Mouse (Mus musculus): Measurements from ENCODE around the gene Htr5b. TPM values are rescaled to one million over a fixed set of nuclear protein-coding genes. Genes with fewer than 3 reads are reported as not detected.

The Htr5b gene
- polyA plus RNA-seq, 2 experiments from 2014 or later: 0.42 TPM; not detected in 1

- no peak for ATAC-seq
Observed at GRCm38 (mm10) chr1:121486803-121487202, 41.5 kb downstream of the Htr5b start.

DNA sequence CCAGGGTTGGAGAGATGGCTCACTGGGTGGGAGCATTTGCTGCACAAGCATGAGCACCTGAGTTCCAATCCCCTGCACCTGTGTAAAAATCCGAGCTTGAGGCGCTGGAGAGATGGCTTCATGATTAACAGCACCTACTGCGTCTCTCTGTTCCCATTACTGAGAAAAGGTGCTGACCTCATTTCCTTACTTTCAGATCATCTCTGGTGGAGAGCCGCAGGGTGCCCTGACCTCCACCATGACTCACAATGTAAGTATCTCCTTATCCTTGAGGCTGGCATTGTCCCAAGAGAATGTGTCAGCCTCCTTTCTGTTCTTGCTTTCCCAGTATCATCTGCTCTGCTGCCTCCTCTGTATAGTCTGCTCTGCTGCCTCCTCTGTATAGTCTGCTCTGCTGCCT is 45.2 kb downstream of the Htr5b start:
- ATAC-seq: no peak

DNA sequence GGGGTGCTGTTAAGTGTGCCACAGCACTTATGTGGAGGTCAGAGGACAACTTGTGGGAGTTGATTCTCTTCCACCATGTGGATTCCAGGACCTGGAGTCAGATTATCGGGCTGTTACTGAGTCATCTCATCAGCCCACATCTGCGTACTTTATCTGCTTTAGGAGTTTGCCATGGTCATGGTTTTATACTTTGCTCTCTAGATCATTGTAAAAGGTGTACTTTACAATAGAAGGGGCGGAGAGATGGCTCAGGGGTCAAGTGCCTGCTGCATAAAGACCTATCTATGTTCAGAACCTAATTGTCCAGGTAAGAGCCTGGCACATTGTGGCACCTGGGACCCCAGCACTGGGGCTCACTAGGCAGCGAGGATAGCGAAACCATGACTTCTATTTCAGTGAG is 48.9 kb downstream of the Htr5b start:
- ATAC-seq: no peak

DNA sequence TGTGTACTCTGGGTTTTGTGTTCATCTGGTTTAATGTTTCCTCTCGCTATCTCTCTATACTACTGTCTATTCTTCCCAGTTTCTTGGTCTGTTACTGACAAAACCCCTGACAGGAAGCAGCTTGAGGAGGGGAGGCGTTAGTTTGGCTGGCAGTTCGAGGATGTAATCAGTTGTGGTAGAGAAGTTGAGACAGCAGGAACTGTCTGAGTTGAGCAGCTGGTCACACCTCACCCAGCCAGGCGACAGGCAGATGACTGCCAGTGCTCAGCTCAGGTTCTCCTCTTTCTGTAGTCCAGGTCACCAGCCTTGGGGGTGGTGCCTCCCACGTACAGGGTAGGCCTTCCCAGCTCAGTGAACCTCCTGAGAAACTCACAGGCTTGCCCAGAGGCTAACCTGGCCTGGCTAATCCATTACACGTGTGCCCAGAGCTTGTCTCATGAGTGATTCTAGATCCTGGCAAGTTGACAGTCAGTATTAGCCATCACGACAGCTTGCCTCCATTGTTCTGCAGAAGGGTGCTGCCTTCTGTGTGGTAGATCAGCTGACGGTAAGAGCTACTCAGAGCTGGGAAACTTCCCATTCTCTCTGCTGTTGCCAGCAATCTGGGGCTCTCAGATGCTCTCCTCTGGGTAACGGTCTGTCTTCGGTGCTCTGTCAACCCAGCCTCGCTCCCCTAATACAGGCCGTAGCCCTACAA is 49.8 kb downstream of the Htr5b start:
- ATAC-seq: peak; percentile 34

DNA sequence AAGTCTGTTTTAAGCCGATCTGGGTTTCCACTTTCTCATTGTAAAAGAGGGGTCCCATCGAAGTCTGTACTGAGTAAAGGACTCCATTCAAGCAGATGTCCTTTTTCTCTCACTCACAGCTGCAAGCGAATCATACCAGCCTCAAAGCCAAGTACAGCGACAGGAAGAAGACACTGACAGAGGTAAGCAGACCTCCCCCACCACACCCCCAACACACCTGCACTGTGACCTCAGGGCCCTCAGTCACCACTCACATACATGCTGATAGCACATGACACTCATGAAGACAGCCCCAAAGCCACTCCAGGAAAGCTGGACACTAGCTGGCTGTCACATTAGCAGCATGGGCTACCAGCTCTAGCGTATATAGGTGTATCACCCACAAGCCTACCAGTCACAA is 50.5 kb downstream of the Htr5b start:
- no peak for ATAC-seq

DNA sequence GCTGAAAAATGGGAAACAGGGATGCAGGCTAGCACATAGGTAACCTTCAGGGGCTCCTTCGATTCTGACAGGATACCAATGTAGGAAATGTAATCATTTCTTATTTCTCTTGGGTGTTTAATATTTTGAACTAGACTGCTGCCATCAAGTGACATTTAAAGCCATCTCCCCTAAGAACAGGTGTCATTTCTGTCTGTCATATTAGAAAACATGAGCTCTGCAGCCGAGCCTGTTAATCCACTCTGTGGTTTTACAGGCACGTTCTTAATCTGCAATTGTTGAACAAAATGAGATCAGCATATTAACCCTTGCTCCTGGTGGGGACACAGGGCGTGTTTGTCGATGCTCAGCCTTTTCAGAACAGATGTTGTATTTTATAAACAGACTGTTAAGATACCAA is 56.8 kb downstream of the Htr5b start:
- ATAC-seq: no peak

DNA sequence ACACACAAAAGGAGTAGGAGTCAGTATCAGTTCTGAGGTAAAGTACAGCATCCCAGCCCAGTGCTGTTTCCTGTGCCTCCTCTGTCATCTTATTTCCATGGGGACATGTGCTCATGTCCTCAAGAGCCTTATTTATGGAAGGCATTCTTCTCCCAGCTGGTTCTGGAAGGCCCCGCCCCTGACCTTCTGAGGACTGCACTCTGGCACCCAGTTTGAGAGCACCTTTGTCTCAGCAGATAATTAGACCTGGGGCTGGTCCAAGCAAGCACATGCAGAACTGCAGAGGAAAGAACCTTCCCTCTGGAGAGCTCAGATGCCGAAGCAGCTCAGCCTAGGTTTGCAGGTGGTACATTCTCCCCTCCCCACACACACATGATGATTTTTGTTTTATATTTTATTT is 60.0 kb downstream of the Htr5b start:
- no peak for ATAC-seq

GRCm38 (mm10) chr1:121466276-121466675 is 62.0 kb downstream of the Htr5b start:
- ATAC-seq: no peak

- no peak for ATAC-seq
Observed at GRCm38 (mm10) chr1:121463806-121464205, 64.5 kb downstream of the Htr5b start.

DNA sequence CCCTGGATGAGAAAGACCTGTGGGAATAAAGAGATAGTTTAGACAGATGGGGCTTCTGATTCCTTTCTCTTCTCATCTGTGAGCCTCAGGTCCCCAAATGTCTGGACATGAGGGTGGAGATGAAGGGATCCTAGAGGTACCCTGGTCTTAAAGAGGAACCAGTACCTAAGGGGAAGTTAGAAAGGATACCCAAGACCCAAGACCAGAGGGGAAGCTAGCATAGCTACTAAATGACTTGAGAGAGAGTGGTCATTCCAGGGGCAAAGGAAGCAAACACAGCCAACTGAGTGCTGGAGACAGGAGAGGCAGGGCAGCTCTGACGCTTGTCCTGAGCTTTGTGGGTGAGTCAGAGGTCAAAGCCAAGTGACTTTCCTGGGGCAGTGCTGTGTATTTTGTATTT is 65.6 kb downstream of the Htr5b start:
- no peak for ATAC-seq

GRCm38 (mm10) chr1:121461895-121462294 is 66.4 kb downstream of the Htr5b start:
- no peak for ATAC-seq

- ATAC-seq: no peak
Observed at GRCm38 (mm10) chr1:121460077-121460476, 68.2 kb downstream of the Htr5b start.

Other genes with a start within 250 kb of the Htr5b start
- 10 to 100 TPM; 37.0 to 58.8 TPM for gene Insig2, start 195.9 kb downstream of the Htr5b start, polyA plus RNA-seq (2017; shearing (Covaris generic))
- gene Ccdc93, start 97.4 kb downstream of the Htr5b start, polyA plus RNA-seq (2017; shearing (Covaris generic)): 10 to 100 TPM; 16.1 to 17.6 TPM
- 100 to 1,000 TPM in 1 of 2 experiments, 10 to 100 TPM in 1; 63.0 to 106 TPM for gene Ddx18, start 39.5 kb upstream of the Htr5b start, polyA plus RNA-seq (2017; shearing (Covaris generic))

Measured in CD4-positive, CD25-positive, alpha-beta regulatory T cell, adult 4 months (primary cell).